Mouse (Mus musculus) testis, adult 2 months (tissue): ENCODE data around the gene Zfhx3.

Experiments
- CTCF ChIP-seq: fragments of 200-500 bp; IDR thresholded peaks from 2 replicates; pipeline ENCODE4 v1.5.1; 2012; ENCODE audit warnings: low read depth, mild to moderate bottlenecking, inconsistent platforms, low read length, moderate library complexity; ENCODE audit not compliant: control insufficient read depth, insufficient read depth, insufficient replicate concordance
- POLR2A ChIP-seq: fragments of 200-500 bp; IDR thresholded peaks from 2 replicates; pipeline ENCODE4 v1.6.1; 2012; ENCODE audit warnings: low read depth, mild to moderate bottlenecking, inconsistent platforms, low read length, moderate library complexity; ENCODE audit not compliant: control insufficient read depth

DNA sequence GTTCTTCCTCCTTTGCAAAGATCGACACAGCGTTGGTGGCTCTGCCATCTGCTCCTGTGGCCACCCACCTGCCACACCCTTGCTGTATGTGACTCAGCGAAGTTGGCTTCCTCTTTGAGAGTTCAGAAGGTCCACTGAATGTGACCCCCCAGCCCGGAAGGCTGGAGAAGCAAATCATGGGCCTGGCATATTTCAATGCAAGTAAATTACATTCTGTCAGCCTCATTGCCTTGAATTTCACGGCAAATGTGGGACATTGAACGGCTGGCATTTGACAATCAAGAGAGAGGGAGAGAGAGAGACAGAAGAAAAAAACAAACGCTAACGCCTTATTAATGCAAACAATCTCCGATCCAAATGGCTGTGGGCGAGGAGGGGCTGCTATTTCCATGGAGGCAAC is 38.2 kb downstream of the Zfhx3 start:
- TF ChIP-seq CTCF (no peak), POLR2A (no peak)
